Mouse (Mus musculus): ENCODE measurements around the gene Zscan20. TPM values are rescaled to one million over a fixed set of nuclear protein-coding genes. Genes with fewer than 3 reads are reported as not detected.
"Not testable (repeated sequence)": the region's sequence is repeated elsewhere in the genome, so short reads cannot be mapped to it uniquely, and the experiment has no call there.

Gene Zscan20
- polyA plus RNA-seq, 1 experiment from 2014 or later, result 4.3 TPM

DNA sequence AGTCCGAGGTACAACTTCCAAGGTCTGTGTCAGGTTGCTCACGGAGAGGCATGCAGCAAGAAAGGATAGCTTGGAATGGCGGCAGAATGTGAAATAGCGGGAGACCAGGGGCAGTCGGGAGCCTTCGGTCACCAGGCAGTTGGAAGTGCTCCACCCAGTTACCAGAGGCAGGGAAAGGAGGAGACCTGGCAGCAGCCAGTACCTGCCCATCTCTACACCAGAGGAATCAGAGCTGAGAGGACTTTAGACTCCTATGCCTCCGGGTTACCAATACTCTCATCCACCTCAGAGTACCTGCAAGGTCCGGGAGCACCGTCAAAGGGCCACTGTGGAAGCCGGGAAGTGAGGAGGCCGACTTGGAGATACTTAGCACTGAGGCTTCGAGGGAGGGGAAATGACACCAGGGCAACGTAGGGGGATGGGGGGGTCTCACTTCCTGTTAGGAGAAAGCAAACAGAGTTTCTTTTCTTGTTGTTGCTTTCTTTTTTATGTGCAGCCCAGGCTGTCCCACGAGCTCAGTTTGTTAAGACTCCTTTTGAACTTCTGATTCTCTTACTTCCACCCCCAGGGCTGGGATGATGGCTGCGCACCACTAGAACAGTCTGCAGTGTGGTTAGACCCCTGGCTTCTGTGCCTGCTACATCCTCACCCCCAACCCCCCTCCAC is 8.5 kb upstream of the Zscan20 start, which contains the start of gene Tlr12:
Gene Tlr12 (minus strand): TSS at position 374 of the 666 bp plus-strand sequence.
- H3K4me1 ChIP-seq (ENCODE audit: control insufficient read depth, insufficient read depth, low read depth, low read length), result no peaks in the 10 kb centered on the region
- H3K36me3 ChIP-seq (ENCODE audit: control insufficient read depth, insufficient read depth, low read length), result no peaks in the 10 kb centered on the region
- no peak within 1 kb of the TSS for H3K27ac ChIP-seq (ENCODE audit: low read depth, low read length)
- no peak within 1 kb of the TSS for H3K4me2 ChIP-seq (ENCODE audit: low read length)
- no peaks in the 10 kb centered on the region for H3K27me3 ChIP-seq (replicated peaks; ENCODE audit: control insufficient read depth, insufficient read depth, low read length)
- no peak within 1 kb of the TSS for H3K4me3 ChIP-seq (ENCODE audit: low read length)
- H3K9ac ChIP-seq (ENCODE audit: low read depth, low read length), result no peak within 1 kb of the TSS
- no peak for ATAC-seq
- 77% methylated on average over 15 of the region's 15 CpGs for WGBS
- H3K9me3 ChIP-seq (ENCODE audit: control insufficient read depth, low read length), result no peaks in the 10 kb centered on the region

- no peak for ATAC-seq
- Histone ChIP-seq H3K9ac (ENCODE audit: low read depth, low read length) (no peak overlapping the region), H3K4me2 (ENCODE audit: low read length) (no peak overlapping the region), H3K27ac (ENCODE audit: low read depth, low read length) (no peak overlapping the region), H3K4me3 (ENCODE audit: low read length) (no peak overlapping the region), H3K4me1 (ENCODE audit: control insufficient read depth, insufficient read depth, low read depth, low read length) (no peaks in the 10 kb centered on the region), H3K9me3 (ENCODE audit: control insufficient read depth, low read length) (no peaks in the 10 kb centered on the region), H3K36me3 (ENCODE audit: control insufficient read depth, insufficient read depth, low read length) (no peaks in the 10 kb centered on the region), H3K27me3 (replicated peaks; ENCODE audit: control insufficient read depth, insufficient read depth, low read length) (no peaks in the 10 kb centered on the region)
- 71% methylated on average over 17 of the region's 17 CpGs for WGBS
Observed at GRCm38 (mm10) chr4:128617363-128618120, 7.6 kb upstream of the Zscan20 start.

DNA sequence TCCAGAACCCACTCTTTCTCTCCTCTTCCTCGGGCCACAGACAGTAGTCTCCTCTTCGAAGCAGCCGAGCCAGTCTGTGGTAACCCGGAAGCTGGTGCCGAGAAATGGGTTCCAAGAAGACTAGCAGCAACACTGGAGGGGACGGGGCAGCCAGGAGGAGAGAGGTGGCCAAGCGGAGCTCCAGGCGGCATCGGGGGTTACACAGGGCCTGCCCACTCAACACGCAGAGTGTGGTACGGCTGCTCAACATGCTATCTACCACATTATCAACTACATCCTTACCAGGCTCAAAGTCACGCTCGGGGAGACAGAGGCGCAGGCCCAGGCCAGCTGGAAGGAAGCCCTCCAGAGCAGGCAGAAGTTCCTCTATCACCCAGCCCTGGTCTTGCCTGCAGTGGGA is 5.9 kb upstream of the Zscan20 start:
- H3K36me3 ChIP-seq (ENCODE audit: control insufficient read depth, insufficient read depth, low read length), result no peaks in the 10 kb centered on the region
- H3K9me3 ChIP-seq (ENCODE audit: control insufficient read depth, low read length), result no peaks in the 10 kb centered on the region
- H3K4me2 ChIP-seq (ENCODE audit: low read length), result no peak overlapping the region
- no peak for ATAC-seq
- no peak overlapping the region for H3K27ac ChIP-seq (ENCODE audit: low read depth, low read length)
- 90% methylated on average over 14 of the region's 14 CpGs for WGBS
- H3K4me3 ChIP-seq (ENCODE audit: low read length), result no peak overlapping the region
- no peaks in the 10 kb centered on the region for H3K27me3 ChIP-seq (replicated peaks; ENCODE audit: control insufficient read depth, insufficient read depth, low read length)
- H3K4me1 ChIP-seq (ENCODE audit: control insufficient read depth, insufficient read depth, low read depth, low read length), result no peaks in the 10 kb centered on the region
- H3K9ac ChIP-seq (ENCODE audit: low read depth, low read length), result no peak overlapping the region

GRCm38 (mm10) chr4:128613326-128613725 is 3.4 kb upstream of the Zscan20 start:
- WGBS, result 16% methylated on average over 8 of the region's 8 CpGs
- Histone ChIP-seq H3K9ac (ENCODE audit: low read depth, low read length) (no peak overlapping the region), H3K27ac (ENCODE audit: low read depth, low read length) (no peak overlapping the region), H3K36me3 (ENCODE audit: control insufficient read depth, insufficient read depth, low read length) (no peaks in the 10 kb centered on the region), H3K4me3 (ENCODE audit: low read length) (no peak overlapping the region), H3K27me3 (replicated peaks; ENCODE audit: control insufficient read depth, insufficient read depth, low read length) (no peaks in the 10 kb centered on the region), H3K9me3 (ENCODE audit: control insufficient read depth, low read length) (no peaks in the 10 kb centered on the region), H3K4me2 (ENCODE audit: low read length) (no peak overlapping the region), H3K4me1 (ENCODE audit: control insufficient read depth, insufficient read depth, low read depth, low read length) (peaks cover 10% of the 10 kb centered on the region)
- ATAC-seq, result no peak

DNA sequence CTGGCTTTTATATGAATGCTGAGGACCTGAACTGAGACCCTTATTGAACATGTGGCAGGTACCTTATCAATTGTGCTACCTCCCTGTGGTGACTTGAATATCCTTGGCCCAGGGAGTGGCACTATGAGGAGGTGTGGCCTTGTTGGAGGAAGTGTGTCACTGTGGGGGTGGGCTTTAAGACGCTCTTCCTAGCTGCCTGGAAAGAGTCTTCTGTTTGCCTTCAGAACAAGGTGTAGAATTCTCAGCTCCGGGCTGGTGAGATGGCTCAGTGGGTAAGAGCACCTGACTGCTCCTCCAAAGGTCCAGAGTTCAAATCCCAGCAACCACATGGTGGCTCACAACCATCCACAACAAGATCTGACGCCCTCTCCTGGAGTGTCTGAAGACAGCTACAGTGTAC is 1.8 kb upstream of the Zscan20 start:
- 79% methylated on average over 3 of the region's 3 CpGs for WGBS
- not testable (repeated sequence) for H3K4me2 ChIP-seq (ENCODE audit: low read length); H3K36me3 ChIP-seq (ENCODE audit: control insufficient read depth, insufficient read depth, low read length)

GRCm38 (mm10) chr4:128610706-128611105 is 808 bp upstream of the Zscan20 start:
- H3K9me3 ChIP-seq (ENCODE audit: control insufficient read depth, low read length), result no peaks in the 10 kb centered on the region
- H3K9ac ChIP-seq (ENCODE audit: low read depth, low read length), result no peak overlapping the region
- peak overlapping the region; percentile 80 for H3K4me2 ChIP-seq (ENCODE audit: low read length)
- H3K4me3 ChIP-seq (ENCODE audit: low read length), result no peak overlapping the region; the same call in 1 of the 2 replicates
- WGBS, result 29% methylated on average over 10 of the region's 10 CpGs
- H3K27me3 ChIP-seq (replicated peaks; ENCODE audit: control insufficient read depth, insufficient read depth, low read length), result no peaks in the 10 kb centered on the region
- H3K4me1 ChIP-seq (ENCODE audit: control insufficient read depth, insufficient read depth, low read depth, low read length), result peaks cover 13% of the 10 kb centered on the region
- no peak for ATAC-seq
- H3K36me3 ChIP-seq (ENCODE audit: control insufficient read depth, insufficient read depth, low read length), result no peaks in the 10 kb centered on the region
- H3K27ac ChIP-seq (ENCODE audit: low read depth, low read length), result no peak overlapping the region

More for the DNA sequence above, 1.8 kb upstream of the Zscan20 start:
- H3K4me1 ChIP-seq (ENCODE audit: control insufficient read depth, insufficient read depth, low read depth, low read length), result peaks cover 13% of the 10 kb centered on the region
- ATAC-seq; H3K4me3 ChIP-seq (ENCODE audit: low read length); H3K9me3 ChIP-seq (ENCODE audit: control insufficient read depth, low read length); H3K27ac ChIP-seq (ENCODE audit: low read depth, low read length); H3K27me3 ChIP-seq (replicated peaks; ENCODE audit: control insufficient read depth, insufficient read depth, low read length); H3K9ac ChIP-seq (ENCODE audit: low read depth, low read length): not testable (repeated sequence)

GRCm38 (mm10) chr4:128609276-128609924 is 498 bp downstream of the Zscan20 start:
- Histone ChIP-seq H3K4me2 (ENCODE audit: low read length) (peak overlapping the region; percentile 80), H3K36me3 (ENCODE audit: control insufficient read depth, insufficient read depth, low read length) (no peaks in the 10 kb centered on the region), H3K4me3 (ENCODE audit: low read length) (peak overlapping the region; percentile 60), H3K27me3 (replicated peaks; ENCODE audit: control insufficient read depth, insufficient read depth, low read length) (no peaks in the 10 kb centered on the region), H3K27ac (ENCODE audit: low read depth, low read length) (peak overlapping the region; percentile 55; the same call in 1 of the 2 replicates), H3K9ac (ENCODE audit: low read depth, low read length) (peak overlapping the region; percentile 79), H3K9me3 (ENCODE audit: control insufficient read depth, low read length) (no peaks in the 10 kb centered on the region), H3K4me1 (ENCODE audit: control insufficient read depth, insufficient read depth, low read depth, low read length) (peaks cover 13% of the 10 kb centered on the region)
- WGBS, result 8% methylated on average over 26 of the region's 27 CpGs
- ATAC-seq, result no peak

DNA sequence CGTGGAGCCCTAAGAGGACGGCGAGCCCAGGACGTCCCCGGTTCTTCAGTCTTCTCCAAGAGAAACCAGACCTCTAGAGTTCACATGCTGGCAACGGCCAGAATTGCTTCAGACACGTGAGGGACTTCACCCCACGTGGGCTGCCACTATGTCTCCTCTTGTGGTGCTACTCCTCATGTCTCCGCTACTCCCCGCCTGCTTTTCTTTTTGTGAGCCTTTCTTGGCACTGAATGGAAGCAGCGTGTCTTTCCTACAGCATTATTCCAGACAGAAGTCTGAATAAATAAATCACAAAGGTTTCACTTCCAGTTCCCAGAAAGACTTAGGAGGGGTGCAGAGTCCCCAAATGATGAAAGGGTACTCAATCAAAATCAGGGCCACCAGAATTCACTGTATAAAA is 2.2 kb downstream of the Zscan20 start:
- WGBS, result 80% methylated on average over 11 of the region's 11 CpGs
- no peak for ATAC-seq

GRCm38 (mm10) chr4:128606586-128606985 is 3.3 kb downstream of the Zscan20 start:
- WGBS, result 93% methylated on average over 7 of the region's 7 CpGs
- no peak for ATAC-seq
- peaks cover 15% of the 10 kb centered on the region for H3K36me3 ChIP-seq (ENCODE audit: control insufficient read depth, insufficient read depth, low read length)
- no peak overlapping the region for H3K27ac ChIP-seq (ENCODE audit: low read depth, low read length)
- H3K4me3 ChIP-seq (ENCODE audit: low read length), result no peak overlapping the region
- H3K4me2 ChIP-seq (ENCODE audit: low read length), result no peak overlapping the region
- H3K9me3 ChIP-seq (ENCODE audit: control insufficient read depth, low read length), result no peaks in the 10 kb centered on the region
- H3K4me1 ChIP-seq (ENCODE audit: control insufficient read depth, insufficient read depth, low read depth, low read length), result peaks cover 13% of the 10 kb centered on the region
- no peaks in the 10 kb centered on the region for H3K27me3 ChIP-seq (replicated peaks; ENCODE audit: control insufficient read depth, insufficient read depth, low read length)
- no peak overlapping the region for H3K9ac ChIP-seq (ENCODE audit: low read depth, low read length)

More for the DNA sequence above, 2.2 kb downstream of the Zscan20 start:
- Histone ChIP-seq H3K4me1 (ENCODE audit: control insufficient read depth, insufficient read depth, low read depth, low read length) (peaks cover 13% of the 10 kb centered on the region), H3K9me3 (ENCODE audit: control insufficient read depth, low read length) (no peaks in the 10 kb centered on the region), H3K4me2 (ENCODE audit: low read length) (no peak overlapping the region), H3K36me3 (ENCODE audit: control insufficient read depth, insufficient read depth, low read length) (peaks cover 12% of the 10 kb centered on the region), H3K9ac (ENCODE audit: low read depth, low read length) (no peak overlapping the region), H3K27ac (ENCODE audit: low read depth, low read length) (no peak overlapping the region), H3K4me3 (ENCODE audit: low read length) (no peak overlapping the region), H3K27me3 (replicated peaks; ENCODE audit: control insufficient read depth, insufficient read depth, low read length) (no peaks in the 10 kb centered on the region)

All from hindbrain, embryonic 16.5 days (tissue).